Mouse (Mus musculus) limb, embryonic 14.5 days (tissue): ENCODE results near the gene Abhd4. TPM values are rescaled to one million over a fixed set of nuclear protein-coding genes. Genes with fewer than 3 reads are reported as not detected.

Source experiments
- ATAC-seq: fragments of 200-750 bp; cut with Nextera tagmentation; 2 replicates; pipeline ENCODE4 v1.8.0; 2017; ENCODE audit warnings: low read depth, moderate number of reproducible peaks, moderate TSS enrichment; ENCODE audit not compliant: low FRiP score
- DNase-seq: peaks from one replicate; pipeline ENCODE4 v3.0.0-alpha.2; 2015; ENCODE audit warnings: low spot score
- H3K27ac ChIP-seq: fragments of 300-500 bp; sonication (generic); replicated peaks from 2 replicates; pipeline ENCODE4 v1.5.1; 2014; ENCODE audit warnings: low read depth, mild to moderate bottlenecking, low read length, moderate library complexity, mixed read lengths
- H3K27me3 ChIP-seq: fragments of 300-500 bp; sonication (generic); 2 replicates; pipeline ENCODE4 v1.6.1; 2014; ENCODE audit warnings: low read length, mixed read lengths; ENCODE audit not compliant: control insufficient read depth, insufficient read depth
- H3K36me3 ChIP-seq: fragments of 300-500 bp; sonication (generic); 2 replicates; pipeline ENCODE4 v1.6.1; 2014; ENCODE audit warnings: mild to moderate bottlenecking, low read length, moderate library complexity, mixed read lengths; ENCODE audit not compliant: control insufficient read depth, insufficient read depth
- H3K4me1 ChIP-seq: fragments of 300-500 bp; sonication (generic); 2 replicates; pipeline ENCODE4 v1.6.1; 2014; ENCODE audit warnings: antibody characterized with exemption, low read length, mixed read lengths; ENCODE audit not compliant: control insufficient read depth, insufficient read depth
- H3K4me2 ChIP-seq: fragments of 300-500 bp; sonication (generic); replicated peaks from 2 replicates; pipeline ENCODE4 v1.6.1; 2014; ENCODE audit warnings: low read depth, mild to moderate bottlenecking, low read length, moderate library complexity; ENCODE audit not compliant: severe bottlenecking
- H3K4me3 ChIP-seq: fragments of 300-500 bp; sonication (generic); replicated peaks from 2 replicates; pipeline ENCODE4 v1.5.1; 2014; ENCODE audit warnings: low read length
- H3K9ac ChIP-seq: fragments of 300-500 bp; sonication (generic); 2 replicates; pipeline ENCODE4 v1.6.1; 2014; ENCODE audit warnings: mild to moderate bottlenecking, low read depth, low read length, moderate library complexity; ENCODE audit not compliant: severe bottlenecking
- H3K9me3 ChIP-seq: fragments of 300-500 bp; sonication (generic); 2 replicates; pipeline ENCODE4 v1.6.1; 2016; ENCODE audit warnings: low read length; ENCODE audit not compliant: control insufficient read depth
- POLR2A ChIP-seq: fragments of 200-500 bp; IDR thresholded peaks from 2 replicates; pipeline ENCODE4 v1.8.0; 2012; ENCODE audit warnings: inconsistent platforms, mild to moderate bottlenecking, moderate library complexity, borderline replicate concordance; ENCODE audit not compliant: insufficient read depth, insufficient read length; ENCODE audit errors: extremely low read depth
- WGBS: fragments of 180-500 bp; shearing (Covaris S2); extraction: QIAGEN DNeasy Blood & Tissue Kit; methylation state at CpG from one replicate; pipeline ENCODE4 v1.1.7; 2014; 5-methylcytosine and 5-hydroxymethylcytosine counted together
- polyA plus RNA-seq, 2 experiments: library from polyadenylated mRNA; depleted of rRNA in 1 of 2; stranded (reverse) in 1 of 2; unstranded in 1 of 2; fragments of >200 nt; fragmentation: Nextera tagmentation in 1 of 2; extraction: Ambion mirVana in 1 of 2; gene quantifications; 2 replicates each; pipeline versions ENCODE4 v1.2.1 to v1.2.3; 2012 to 2014

Abhd4 gene
- polyA plus RNA-seq, 2 experiments = 27.7 to 58.4 TPM

GRCm38 (mm10) chr14:54271976-54272606 lies 18.1 kb downstream of the Abhd4 start:
- peaks cover 21% of the 10 kb centered on the region for H3K36me3 ChIP-seq
- H3K9ac ChIP-seq = no peak overlapping the region
- H3K9me3 ChIP-seq = no peaks in the 10 kb centered on the region
- H3K27ac ChIP-seq = no peak overlapping the region
- 83% methylated on average over 3 of the region's 3 CpGs for WGBS
- no peak for TF ChIP-seq POLR2A
- DNase-seq = no peak
- H3K4me2 ChIP-seq = no peak overlapping the region
- H3K4me3 ChIP-seq = no peak overlapping the region
- no peak for ATAC-seq
- no peaks in the 10 kb centered on the region for H3K27me3 ChIP-seq
- H3K4me1 ChIP-seq = no peaks in the 10 kb centered on the region

- Histone ChIP-seq H3K4me2 (no peak overlapping the region), H3K27ac (no peak overlapping the region), H3K27me3 (no peaks in the 10 kb centered on the region), H3K9me3 (no peaks in the 10 kb centered on the region), H3K9ac (no peak overlapping the region), H3K4me1 (no peaks in the 10 kb centered on the region), H3K4me3 (no peak overlapping the region), H3K36me3 (peaks cover 15% of the 10 kb centered on the region)
- WGBS = 88% methylated on average over 3 of the region's 3 CpGs
- DNase-seq = no peak
- no peak for TF ChIP-seq POLR2A
- ATAC-seq = no peak
Observed at GRCm38 (mm10) chr14:54272696-54273095, 18.7 kb downstream of the Abhd4 start.

DNA sequence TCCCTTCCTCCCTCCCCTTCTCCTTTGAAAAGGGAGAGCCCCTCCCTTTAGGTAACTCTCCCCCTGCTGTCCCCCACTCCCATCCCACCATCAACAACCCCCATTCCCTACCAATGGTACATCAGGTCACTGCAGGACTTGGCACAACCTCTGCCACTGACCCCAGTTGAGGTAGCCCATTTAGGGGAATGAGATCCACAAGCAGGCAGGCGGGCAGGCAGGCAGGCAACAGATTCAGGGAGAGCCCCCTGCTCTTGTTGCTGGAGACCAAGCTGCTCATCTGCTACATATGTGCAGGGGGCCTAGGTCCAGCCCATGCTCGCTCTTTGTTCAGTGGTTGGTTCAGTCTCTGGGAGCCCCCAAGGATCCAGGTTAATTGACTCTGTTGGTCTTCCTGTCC lies 22.5 kb downstream of the Abhd4 start:
- no peak for DNase-seq
- Histone ChIP-seq H3K27me3 (no peaks in the 10 kb centered on the region), H3K4me1 (no peaks in the 10 kb centered on the region), H3K27ac (no peak overlapping the region), H3K4me2 (no peak overlapping the region), H3K36me3 (no peaks in the 10 kb centered on the region), H3K9me3 (no peaks in the 10 kb centered on the region), H3K4me3 (no peak overlapping the region), H3K9ac (no peak overlapping the region)
- no peak for ATAC-seq
- no peak for TF ChIP-seq POLR2A
- WGBS = 78% methylated on average over 2 of the region's 2 CpGs

DNA sequence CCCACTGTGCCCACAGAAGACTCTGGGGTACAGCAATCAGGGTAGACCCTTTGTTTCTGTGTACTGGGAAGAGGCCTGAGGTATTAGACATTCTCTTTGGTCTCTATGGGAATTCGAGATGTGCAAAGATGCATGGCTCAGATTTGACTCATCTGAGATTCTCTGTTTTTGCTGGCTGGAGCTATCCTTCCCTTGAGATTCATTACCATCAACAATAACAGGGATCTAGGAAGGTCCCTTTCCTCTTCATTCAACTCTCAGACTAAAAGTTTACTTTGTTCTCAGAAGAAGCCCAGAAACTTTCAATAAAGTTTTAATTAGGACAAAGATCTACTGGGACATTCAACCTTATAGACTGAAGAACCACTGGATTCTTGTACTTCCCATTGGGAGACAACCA lies 30.9 kb downstream of the Abhd4 start, which contains the start of gene Olfr49:
TSS of gene Olfr49 (minus strand) at position 101 of the 400 bp plus-strand sequence.
- Histone ChIP-seq H3K9me3 (0 out of 2 replicates have a peak, but pooled peaks cover 3% of the 10 kb centered on the region), H3K9ac (no peak within 1 kb of the TSS), H3K27me3 (no peaks in the 10 kb centered on the region), H3K27ac (no peak within 1 kb of the TSS), H3K4me1 (no peaks in the 10 kb centered on the region), H3K4me2 (no peak within 1 kb of the TSS), H3K4me3 (no peak within 1 kb of the TSS), H3K36me3 (no peaks in the 10 kb centered on the region)
- DNase-seq = no peak
- TF ChIP-seq POLR2A = no peak
- ATAC-seq = no peak
- 66% methylated on average over 1 of the region's 1 CpGs for WGBS

DNA sequence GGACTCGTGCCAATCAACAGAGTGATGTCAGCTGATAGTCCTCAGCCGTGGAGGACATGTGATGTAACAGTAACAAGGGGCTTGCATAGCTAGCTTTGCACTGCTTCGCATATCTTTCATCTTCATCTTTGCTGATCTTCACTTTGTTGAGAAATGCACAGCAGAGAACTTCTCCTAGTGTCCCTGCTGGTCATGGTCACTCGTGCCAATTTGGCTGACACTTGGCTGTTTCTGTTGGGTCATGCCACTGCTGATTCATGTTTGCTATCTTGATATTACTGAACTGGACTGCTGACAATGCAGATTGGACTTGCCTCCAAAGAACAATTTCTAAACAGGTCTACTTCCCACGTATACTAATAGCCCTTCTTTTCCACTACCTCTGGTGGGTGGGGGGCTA lies 46.1 kb downstream of the Abhd4 start:
- H3K4me1 ChIP-seq = no peaks in the 10 kb centered on the region
- 85% methylated on average over 5 of the region's 5 CpGs for WGBS
- TF ChIP-seq POLR2A = no peak

More for the DNA sequence above, 46.1 kb downstream of the Abhd4 start:
- no peak overlapping the region for H3K9ac ChIP-seq
- DNase-seq = no peak
- ATAC-seq = no peak
- no peak overlapping the region for H3K4me2 ChIP-seq
- no peaks in the 10 kb centered on the region for H3K36me3 ChIP-seq
- H3K4me3 ChIP-seq = no peak overlapping the region
- no peaks in the 10 kb centered on the region for H3K27me3 ChIP-seq
- H3K27ac ChIP-seq = no peak overlapping the region
- H3K9me3 ChIP-seq = no peaks in the 10 kb centered on the region
